Mouse (Mus musculus): ENCODE measurements around the gene Zdhhc16.

DNA sequence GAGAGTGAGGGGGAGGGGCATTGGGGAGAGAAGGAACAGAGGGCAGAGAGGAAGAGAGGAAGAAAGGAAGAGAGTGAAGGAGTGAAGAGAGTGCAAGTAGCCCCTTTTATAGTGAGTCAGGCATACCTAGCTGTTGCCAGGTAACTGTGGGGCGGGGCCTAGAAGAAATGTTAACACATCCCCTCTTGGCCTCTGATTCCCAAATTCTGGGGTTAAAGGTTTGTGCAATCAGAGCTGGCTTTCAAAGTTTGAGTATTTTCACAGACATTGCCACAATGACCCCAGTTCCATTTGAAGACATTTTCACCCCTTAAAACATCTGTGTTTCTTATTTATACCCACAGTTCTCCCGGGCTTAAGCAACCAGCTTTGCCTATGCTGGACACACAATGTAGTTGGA lies 28.0 kb upstream of the Zdhhc16 start:
- TF ChIP-seq POLR2A (IDR thresholded peaks at IDR 0.05; ENCODE audit: control insufficient read depth, extremely low read depth, insufficient read depth, low read length, poor library complexity) (no peak), CTCF (IDR thresholded peaks at IDR 0.05; ENCODE audit: borderline replicate concordance, control insufficient read depth, extremely low read depth, insufficient read depth, low read length, poor library complexity) (no peak)
